Mouse (Mus musculus): ENCODE results near the gene Pi4k2b.

DNA sequence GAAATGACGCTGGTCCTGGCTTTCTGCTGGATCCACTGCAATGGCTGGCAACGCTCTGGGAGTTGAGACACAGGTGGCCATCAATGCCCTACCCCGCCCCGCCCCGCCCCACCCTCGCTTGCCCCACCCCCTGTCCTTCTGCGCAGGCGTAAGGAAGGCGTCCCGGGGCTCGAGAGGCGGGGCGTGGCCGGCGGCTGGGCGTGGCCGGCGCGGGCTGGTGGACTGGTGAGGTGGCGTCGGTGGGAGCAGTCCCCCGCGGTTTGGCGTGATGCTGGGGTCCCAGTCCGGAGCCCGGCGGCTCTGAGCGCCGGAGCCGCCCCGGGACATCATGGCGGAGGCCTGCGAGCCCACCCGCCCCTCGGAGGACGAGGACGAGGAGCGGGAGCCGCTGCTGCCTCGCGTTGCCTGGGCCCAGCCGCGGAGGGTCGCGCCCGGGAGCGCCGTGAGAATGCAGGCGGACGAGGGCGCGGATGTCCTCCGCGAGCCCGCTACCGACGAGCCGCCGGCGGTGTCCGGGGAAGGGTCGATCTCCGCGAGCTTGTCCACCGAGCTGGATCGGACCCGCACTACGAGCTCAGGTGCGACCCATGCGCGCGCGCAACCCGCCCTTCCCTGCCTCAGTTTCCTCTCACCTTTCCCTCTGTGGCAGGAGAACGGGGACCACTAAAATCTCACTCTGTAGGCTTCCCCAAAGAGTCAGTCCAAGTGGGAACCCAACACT lies at the start of gene Pi4k2b:
- TF ChIP-seq CTCF (conservative IDR thresholded peaks at IDR 0.05; ENCODE audit: insufficient read depth, insufficient read length, low read depth, low read length) (no peak), POLR2A (IDR thresholded peaks at IDR 0.05; ENCODE audit: low read depth, low read length) (no peak)

All from kidney, adult 2 months (tissue).